Mouse (Mus musculus) forebrain, embryonic 16.5 days (tissue): ENCODE results near the gene Tbc1d25. TPM values are rescaled to one million over a fixed set of nuclear protein-coding genes. Genes with fewer than 3 reads are reported as not detected.

ENCODE experiments used
- ATAC-seq: fragments of 200-750 bp; cut with Nextera tagmentation; 2 replicates; pipeline ENCODE4 v1.8.0; 2017; ENCODE audit warnings: mild to moderate bottlenecking, moderate library complexity
- H3K27ac ChIP-seq: fragments of 300-500 bp; sonication (generic); 2 replicates; pipeline ENCODE4 v1.5.1; 2014; ENCODE audit warnings: low read length, control low read depth
- H3K27me3 ChIP-seq: fragments of 300-500 bp; sonication (generic); replicated peaks from 2 replicates; pipeline ENCODE4 v1.6.1; 2014; ENCODE audit warnings: low read length; ENCODE audit not compliant: control insufficient read depth, insufficient read depth
- H3K36me3 ChIP-seq: fragments of 300-500 bp; sonication (generic); 2 replicates; pipeline ENCODE4 v1.6.1; 2014; ENCODE audit not compliant: control insufficient read depth, insufficient read depth
- H3K4me1 ChIP-seq: fragments of 300-500 bp; sonication (generic); replicated peaks from 2 replicates; pipeline ENCODE4 v1.6.1; 2014; ENCODE audit warnings: low read length; ENCODE audit not compliant: control insufficient read depth, insufficient read depth
- H3K4me2 ChIP-seq: fragments of 300-500 bp; sonication (generic); 2 replicates; pipeline ENCODE4 v1.6.1; 2014; ENCODE audit warnings: mild to moderate bottlenecking, low read length, control low read depth
- H3K4me3 ChIP-seq: fragments of 300-500 bp; sonication (generic); replicated peaks from 2 replicates; pipeline ENCODE4 v1.5.1; 2014; ENCODE audit warnings: mild to moderate bottlenecking, low read length, control low read depth
- H3K9ac ChIP-seq: fragments of 300-500 bp; sonication (generic); replicated peaks from 2 replicates; pipeline ENCODE4 v1.6.1; 2014; ENCODE audit warnings: low read depth, low read length, control low read depth
- H3K9me3 ChIP-seq: fragments of 300-500 bp; sonication (generic); 2 replicates; pipeline ENCODE4 v1.6.1; 2016; ENCODE audit warnings: low read length; ENCODE audit not compliant: control insufficient read depth
- WGBS: fragments of 180-500 bp; shearing (Covaris S2); extraction: QIAGEN DNeasy Blood & Tissue Kit; methylation state at CpG from one replicate; pipeline ENCODE4 v1.1.7; 2014; 5-methylcytosine and 5-hydroxymethylcytosine counted together
- polyA plus RNA-seq: library from polyadenylated mRNA; unstranded; fragments of >200 nt; fragmentation: Nextera tagmentation; extraction: Ambion mirVana; gene quantifications from 2 replicates; pipeline ENCODE4 v1.2.1, GENCODE M21; 2015

Gene Tbc1d25
- polyA plus RNA-seq, 1 experiment from 2014 or later: 27.1 TPM

DNA sequence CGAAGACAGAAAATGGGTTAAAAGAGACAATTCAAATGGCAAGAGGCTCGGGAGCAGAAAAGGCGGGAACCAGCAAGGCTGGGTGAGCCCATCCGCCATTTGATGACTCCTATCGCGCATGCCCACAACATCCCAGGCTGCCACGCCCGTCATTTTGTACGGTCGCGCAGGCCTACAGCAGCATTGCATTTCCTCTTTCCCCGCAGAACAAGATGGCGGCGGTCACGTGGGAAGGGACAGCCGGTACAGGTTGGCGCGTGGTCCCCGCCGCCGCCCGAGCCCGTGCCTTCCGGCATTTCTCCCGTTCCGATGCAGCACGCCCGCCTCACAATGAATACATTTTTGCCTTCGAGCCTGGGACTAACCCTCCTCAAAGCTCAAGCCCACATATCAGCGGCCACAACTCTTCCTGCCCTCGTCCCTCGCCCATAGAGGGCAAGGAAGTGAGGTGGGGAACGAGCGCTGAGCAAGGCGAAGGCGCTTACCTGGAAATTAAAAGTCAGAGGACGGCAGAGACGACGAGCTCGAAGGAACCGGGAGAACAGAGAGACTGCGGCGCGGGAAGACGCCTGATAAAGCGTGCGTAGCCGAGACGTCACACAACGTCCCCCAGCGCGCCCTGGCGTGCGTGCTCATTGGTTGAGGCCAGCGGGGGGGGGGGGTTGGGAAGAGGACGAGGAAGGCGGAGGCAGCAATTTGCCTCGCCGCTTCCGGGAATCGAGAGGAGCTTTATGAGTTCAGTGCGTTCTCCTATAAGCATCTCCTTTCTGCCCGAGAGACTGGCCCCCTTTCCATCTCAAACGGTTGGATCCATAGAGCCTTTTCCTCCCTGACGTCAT is 30.6 kb downstream of the Tbc1d25 start, which contains the start of gene Rbm3:
Gene Rbm3, minus strand, starts transcription at position 728 of the 839 bp plus-strand sequence.
- Histone ChIP-seq H3K9me3 (no peaks in the 10 kb centered on the region), H3K4me3 (peak within 1 kb of the TSS; percentile 74), H3K4me2 (peak within 1 kb of the TSS; percentile 59), H3K36me3 (peaks cover 13% of the 10 kb centered on the region), H3K27ac (peak within 1 kb of the TSS; percentile 98), H3K9ac (peak within 1 kb of the TSS; percentile 81), H3K4me1 (peaks cover 9% of the 10 kb centered on the region), H3K27me3 (no peaks in the 10 kb centered on the region)
- WGBS: 20% methylated on average over 57 of the region's 65 CpGs
- ATAC-seq: peak; percentile 96

DNA sequence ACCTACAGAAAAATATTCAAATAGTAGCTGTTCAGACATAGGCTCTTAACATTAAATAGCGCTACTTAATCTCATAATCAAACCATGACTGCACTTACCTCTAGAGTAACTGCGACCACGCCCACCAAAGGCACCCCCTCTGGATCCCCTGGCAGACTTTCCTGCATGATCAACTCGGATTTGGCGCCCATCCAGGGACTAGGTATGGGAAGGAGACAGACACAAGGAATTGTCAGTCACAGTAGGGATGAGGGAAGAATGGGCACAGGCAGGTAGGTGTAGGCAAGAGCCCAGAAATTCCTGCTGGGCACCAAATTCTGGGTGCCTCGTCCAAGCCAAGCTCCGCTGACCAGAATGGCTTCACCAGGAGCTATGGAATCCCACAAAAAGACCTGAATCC is 32.2 kb downstream of the Tbc1d25 start:
- H3K27ac ChIP-seq: no peak overlapping the region
- H3K9ac ChIP-seq: peak overlapping the region; percentile 81; the same call in 1 of the 2 replicates
- WGBS: 65% methylated on average over 7 of the region's 7 CpGs

DNA sequence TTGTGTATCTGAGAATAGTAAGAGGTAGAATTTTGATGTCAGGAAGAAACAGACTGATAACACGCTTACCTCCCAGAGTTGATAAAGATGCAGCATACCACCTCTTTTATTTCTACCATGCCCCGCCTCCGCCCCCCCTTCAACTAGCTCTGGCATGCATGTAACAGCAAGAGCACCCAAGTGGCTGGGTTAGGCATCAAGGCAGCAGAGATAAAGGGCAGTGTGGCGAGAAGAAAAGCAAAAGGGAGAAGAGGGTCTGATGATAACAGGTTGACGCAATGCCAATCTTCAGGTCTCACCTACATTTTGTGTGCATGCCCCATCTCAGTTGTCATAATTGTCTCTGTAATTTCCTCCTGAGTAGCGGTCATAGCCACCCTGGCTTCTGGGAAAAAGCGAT is 33.0 kb downstream of the Tbc1d25 start:
- Histone ChIP-seq H3K9ac (no peak overlapping the region), H3K9me3 (no peaks in the 10 kb centered on the region), H3K27me3 (no peaks in the 10 kb centered on the region), H3K4me3 (no peak overlapping the region), H3K27ac (no peak overlapping the region), H3K4me2 (no peak overlapping the region), H3K4me1 (peaks cover 9% of the 10 kb centered on the region), H3K36me3 (peaks cover 13% of the 10 kb centered on the region)
- no peak for ATAC-seq
- WGBS: 87% methylated on average over 7 of the region's 7 CpGs

More for the DNA sequence above, 32.2 kb downstream of the Tbc1d25 start:
- Histone ChIP-seq H3K27me3 (no peaks in the 10 kb centered on the region), H3K9me3 (no peaks in the 10 kb centered on the region), H3K4me1 (peaks cover 9% of the 10 kb centered on the region), H3K36me3 (peaks cover 13% of the 10 kb centered on the region), H3K4me2 (peak overlapping the region; percentile 59), H3K4me3 (peak overlapping the region; percentile 74)
- ATAC-seq: no peak

DNA sequence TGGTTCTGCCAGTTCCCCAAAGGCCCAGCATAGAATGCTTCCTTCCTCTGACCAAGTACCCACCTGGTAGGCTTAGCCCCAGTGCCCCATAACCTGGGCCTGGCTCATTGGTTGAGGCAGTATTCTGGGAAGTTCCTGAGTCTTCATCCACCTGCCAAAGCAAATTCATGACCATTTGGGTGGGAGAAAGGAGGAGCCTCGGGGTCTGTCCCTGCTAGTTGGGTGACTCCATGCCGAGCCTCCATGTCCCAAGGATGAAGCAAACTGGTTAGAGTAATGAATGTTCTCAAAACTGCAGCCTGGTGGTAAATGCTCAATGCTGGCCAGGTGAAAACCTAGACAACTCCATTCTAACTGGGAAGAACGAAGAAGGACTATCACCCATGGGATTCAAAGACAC is 34.9 kb downstream of the Tbc1d25 start:
- H3K27me3 ChIP-seq: no peaks in the 10 kb centered on the region
- H3K27ac ChIP-seq: no peak overlapping the region
- 67% methylated on average over 3 of the region's 3 CpGs for WGBS
- no peak for ATAC-seq
- no peaks in the 10 kb centered on the region for H3K9me3 ChIP-seq
- H3K4me1 ChIP-seq: peaks cover 9% of the 10 kb centered on the region
- H3K36me3 ChIP-seq: peaks cover 13% of the 10 kb centered on the region
- H3K4me3 ChIP-seq: no peak overlapping the region
- H3K4me2 ChIP-seq: no peak overlapping the region
- no peak overlapping the region for H3K9ac ChIP-seq

- Histone ChIP-seq H3K27ac (no peak overlapping the region), H3K4me2 (no peak overlapping the region), H3K27me3 (no peaks in the 10 kb centered on the region), H3K4me1 (peaks cover 9% of the 10 kb centered on the region), H3K9ac (no peak overlapping the region), H3K9me3 (no peaks in the 10 kb centered on the region), H3K4me3 (no peak overlapping the region), H3K36me3 (peaks cover 13% of the 10 kb centered on the region)
- no peak for ATAC-seq
- WGBS: 90% methylated on average over 2 of the region's 2 CpGs
Observed at GRCm38 (mm10) chrX:8140446-8140845, 35.5 kb downstream of the Tbc1d25 start.

GRCm38 (mm10) chrX:8139480-8139879 is 36.5 kb downstream of the Tbc1d25 start:
- no peaks in the 10 kb centered on the region for H3K9me3 ChIP-seq
- no peak overlapping the region for H3K27ac ChIP-seq
- peaks cover 13% of the 10 kb centered on the region for H3K36me3 ChIP-seq
- H3K4me2 ChIP-seq: no peak overlapping the region
- no peak overlapping the region for H3K9ac ChIP-seq
- 64% methylated on average over 1 of the region's 1 CpGs for WGBS
- ATAC-seq: no peak
- no peak overlapping the region for H3K4me3 ChIP-seq
- peaks cover 9% of the 10 kb centered on the region for H3K4me1 ChIP-seq
- no peaks in the 10 kb centered on the region for H3K27me3 ChIP-seq

GRCm38 (mm10) chrX:8135886-8136285 is 40.1 kb downstream of the Tbc1d25 start:
- Histone ChIP-seq H3K9me3 (no peaks in the 10 kb centered on the region), H3K36me3 (peaks cover 1% of the 10 kb centered on the region; the same call in 1 of the 2 replicates), H3K4me1 (peaks cover 5% of the 10 kb centered on the region; the same call in 1 of the 2 replicates), H3K4me2 (no peak overlapping the region), H3K9ac (no peak overlapping the region), H3K4me3 (no peak overlapping the region), H3K27me3 (no peaks in the 10 kb centered on the region), H3K27ac (no peak overlapping the region)
- WGBS: 42% methylated on average over 2 of the region's 2 CpGs
- no peak for ATAC-seq

- Histone ChIP-seq H3K27ac (peak within 1 kb of the TSS; percentile 90), H3K4me3 (peak within 1 kb of the TSS; percentile 53), H3K27me3 (no peaks in the 10 kb centered on the region), H3K9me3 (no peaks in the 10 kb centered on the region; the same call in 1 of the 2 replicates), H3K36me3 (peaks cover 3% of the 10 kb centered on the region; the same call in 1 of the 2 replicates), H3K4me1 (peaks cover 5% of the 10 kb centered on the region; the same call in 1 of the 2 replicates), H3K4me2 (peak within 1 kb of the TSS; percentile 45), H3K9ac (peak within 1 kb of the TSS; percentile 57)
- WGBS: 18% methylated on average over 35 of the region's 40 CpGs
- peak; percentile 85 for ATAC-seq
Observed at GRCm38 (mm10) chrX:8132017-8132976, 43.7 kb downstream of the Tbc1d25 start, which contains the start of gene Wdr13. TSS of gene Wdr13 (minus strand) at chrX:8132892.
